Mouse (Mus musculus) G1E-ER4 (cell line): ENCODE data around the gene Btbd10. TPM values are rescaled to one million over a fixed set of nuclear protein-coding genes. Genes with fewer than 3 reads are reported as not detected.

ENCODE experiments used
- GATA1 ChIP-seq: IDR thresholded peaks from one replicate; pipeline ENCODE4 v1.8.0; 2012; ENCODE audit warnings: low read length, inconsistent platforms
- polyA plus RNA-seq: library from polyadenylated mRNA; stranded (reverse); fragments of >175 nt; gene quantifications from 2 replicates; pipeline ENCODE4 v1.2.3, GENCODE M21; 2012

Btbd10 gene
- polyA plus RNA-seq, 1 experiment = 6.0 TPM

- TF ChIP-seq GATA1 = no peak
Measured at GRCm38 (mm10) chr7:113269921-113270320, 99.3 kb downstream of the Btbd10 start.

GRCm38 (mm10) chr7:113269081-113269480, 100.1 kb downstream of the Btbd10 start:
- no peak for TF ChIP-seq GATA1

- no peak for TF ChIP-seq GATA1
Measured at GRCm38 (mm10) chr7:113268287-113268686, 100.9 kb downstream of the Btbd10 start.

Other genes starting within 250 kb of the Btbd10 start
- 3.3 and 3.4 TPM in 2 replicates for gene Arntl, start 161.9 kb downstream of the Btbd10 start, polyA plus RNA-seq
- not detected in 2 replicates for gene Pth, start 19.2 kb upstream of the Btbd10 start, polyA plus RNA-seq
- 5.2 and 6.2 TPM in 2 replicates for gene Far1, start 144.4 kb upstream of the Btbd10 start, polyA plus RNA-seq